Mouse (Mus musculus): ENCODE measurements around the gene Nkapl. TPM values are rescaled to one million over a fixed set of nuclear protein-coding genes. Genes with fewer than 3 reads are reported as not detected.
"Not testable (repeated sequence)": the region's sequence is repeated elsewhere in the genome, so short reads cannot be mapped to it uniquely, and the experiment has no call there.

Gene Nkapl
- polyA plus RNA-seq, 1 experiment = 0.55 TPM

DNA sequence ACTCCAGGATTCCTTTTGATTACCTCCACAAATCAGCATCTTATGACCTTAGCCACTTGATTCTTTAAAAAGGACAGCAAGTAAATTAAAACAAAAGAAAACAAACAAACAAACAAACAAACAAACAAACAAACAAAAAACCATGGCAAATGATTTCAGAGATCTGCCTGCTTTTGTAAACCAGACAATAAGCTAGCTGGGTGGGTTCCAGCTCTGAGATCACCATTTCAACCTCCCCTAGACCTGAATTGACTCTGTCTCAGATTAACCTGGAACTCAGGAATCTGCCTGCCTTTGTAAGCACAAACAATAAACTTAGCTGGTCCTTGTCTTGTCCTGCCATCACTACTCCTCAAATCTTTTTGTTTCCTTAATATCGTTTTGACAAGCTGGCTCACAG is 18.6 kb upstream of the Nkapl start:
- H3K36me3 ChIP-seq (ENCODE audit: control insufficient read depth, insufficient read depth, low read length, poor library complexity, severe bottlenecking) = no peaks in the 10 kb centered on the region

GRCm38 (mm10) chr13:21478759-21479670 is 10.7 kb upstream of the Nkapl start, which contains the start of the genes Zkscan4 and Gm10065:
TSS of gene Zkscan4 (plus strand) at chr13:21478907.
TSS of gene Gm10065 (minus strand) at chr13:21479441.
- H3K27me3 ChIP-seq (ENCODE audit: control insufficient read depth, insufficient read depth, low read length, poor library complexity, severe bottlenecking); H3K4me1 ChIP-seq (ENCODE audit: control insufficient read depth, insufficient read depth, low read length); H3K36me3 ChIP-seq (ENCODE audit: control insufficient read depth, insufficient read depth, low read length, poor library complexity, severe bottlenecking); H3K9me3 ChIP-seq (replicated peaks; ENCODE audit: control insufficient read depth, insufficient read depth, low read length, poor library complexity, severe bottlenecking); H3K27ac ChIP-seq (ENCODE audit: insufficient read depth, low read length): not testable (repeated sequence)
- Histone ChIP-seq H3K4me3 (ENCODE audit: low read depth, low read length) (peak within 1 kb of the TSS; percentile 58), H3K9ac (ENCODE audit: low read depth, poor library complexity, severe bottlenecking) (peak within 1 kb of the TSS; percentile 15; the same call in 1 of the 2 replicates)

More for the DNA sequence above, 18.6 kb upstream of the Nkapl start:
- H3K9me3 ChIP-seq (replicated peaks; ENCODE audit: control insufficient read depth, insufficient read depth, low read length, poor library complexity, severe bottlenecking) = peaks cover 20% of the 10 kb centered on the region
- no peaks in the 10 kb centered on the region for H3K27me3 ChIP-seq (ENCODE audit: control insufficient read depth, insufficient read depth, low read length, poor library complexity, severe bottlenecking)
- no peaks in the 10 kb centered on the region for H3K4me1 ChIP-seq (ENCODE audit: control insufficient read depth, insufficient read depth, low read length)
- no peak overlapping the region for H3K4me3 ChIP-seq (ENCODE audit: low read depth, low read length)
- no peak overlapping the region for H3K9ac ChIP-seq (ENCODE audit: low read depth, poor library complexity, severe bottlenecking)
- TF ChIP-seq EP300 (IDR thresholded peaks at IDR 0.05; ENCODE audit: insufficient read depth, low read depth, low read length) (no peak), POLR2A (IDR thresholded peaks at IDR 0.05; ENCODE audit: insufficient read depth, low read length) (no peak), CTCF (IDR thresholded peaks at IDR 0.05; ENCODE audit: low read depth, low read length) (no peak)
- no peak overlapping the region for H3K27ac ChIP-seq (ENCODE audit: insufficient read depth, low read length)

GRCm38 (mm10) chr13:21472427-21472826 is 4.1 kb upstream of the Nkapl start:
- Histone ChIP-seq H3K9ac (ENCODE audit: low read depth, poor library complexity, severe bottlenecking) (no peak overlapping the region), H3K4me3 (ENCODE audit: low read depth, low read length) (no peak overlapping the region), H3K27ac (ENCODE audit: insufficient read depth, low read length) (no peak overlapping the region), H3K4me1 (ENCODE audit: control insufficient read depth, insufficient read depth, low read length) (no peaks in the 10 kb centered on the region), H3K27me3 (ENCODE audit: control insufficient read depth, insufficient read depth, low read length, poor library complexity, severe bottlenecking) (peaks cover 2% of the 10 kb centered on the region; the same call in 1 of the 2 replicates), H3K9me3 (replicated peaks; ENCODE audit: control insufficient read depth, insufficient read depth, low read length, poor library complexity, severe bottlenecking) (no peaks in the 10 kb centered on the region), H3K36me3 (ENCODE audit: control insufficient read depth, insufficient read depth, low read length, poor library complexity, severe bottlenecking) (no peaks in the 10 kb centered on the region)
- TF ChIP-seq POLR2A (IDR thresholded peaks at IDR 0.05; ENCODE audit: insufficient read depth, low read length) (no peak), EP300 (IDR thresholded peaks at IDR 0.05; ENCODE audit: insufficient read depth, low read depth, low read length) (no peak), CTCF (IDR thresholded peaks at IDR 0.05; ENCODE audit: low read depth, low read length) (no peak)

GRCm38 (mm10) chr13:21469097-21469496 is 788 bp upstream of the Nkapl start:
- H3K4me1 ChIP-seq (ENCODE audit: control insufficient read depth, insufficient read depth, low read length) = no peaks in the 10 kb centered on the region
- H3K27me3 ChIP-seq (ENCODE audit: control insufficient read depth, insufficient read depth, low read length, poor library complexity, severe bottlenecking) = peaks cover 2% of the 10 kb centered on the region; the same call in 1 of the 2 replicates
- no peak for TF ChIP-seq EP300 (IDR thresholded peaks at IDR 0.05; ENCODE audit: insufficient read depth, low read depth, low read length)
- TF ChIP-seq CTCF (IDR thresholded peaks at IDR 0.05; ENCODE audit: low read depth, low read length) = no peak
- no peak for TF ChIP-seq POLR2A (IDR thresholded peaks at IDR 0.05; ENCODE audit: insufficient read depth, low read length)
- H3K9ac ChIP-seq (ENCODE audit: low read depth, poor library complexity, severe bottlenecking) = peak overlapping the region; percentile 41; the same call in 1 of the 2 replicates
- no peak overlapping the region for H3K27ac ChIP-seq (ENCODE audit: insufficient read depth, low read length)
- H3K4me3 ChIP-seq (ENCODE audit: low read depth, low read length) = no peak overlapping the region
- H3K9me3 ChIP-seq (replicated peaks; ENCODE audit: control insufficient read depth, insufficient read depth, low read length, poor library complexity, severe bottlenecking) = no peaks in the 10 kb centered on the region
- no peaks in the 10 kb centered on the region for H3K36me3 ChIP-seq (ENCODE audit: control insufficient read depth, insufficient read depth, low read length, poor library complexity, severe bottlenecking)

DNA sequence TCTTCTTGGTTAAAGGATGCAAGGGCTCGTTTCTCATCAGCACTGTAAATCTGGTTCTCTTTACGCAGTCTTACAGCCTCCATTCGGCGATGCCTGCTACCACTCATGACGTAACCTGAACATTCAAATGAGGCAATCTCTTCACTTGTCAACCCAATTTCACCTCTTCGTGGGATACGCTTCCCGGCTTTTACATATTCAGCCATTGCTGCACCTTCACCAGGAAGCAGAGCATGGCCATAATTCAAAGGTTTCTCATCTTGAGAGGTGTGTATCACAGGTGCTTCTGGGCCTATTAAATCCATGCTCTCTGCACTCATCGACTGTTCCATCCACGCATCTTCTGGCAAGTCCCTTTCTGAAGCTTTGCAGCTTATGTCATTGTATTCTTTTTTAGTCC is 973 bp downstream of the Nkapl start:
- no peaks in the 10 kb centered on the region for H3K36me3 ChIP-seq (ENCODE audit: control insufficient read depth, insufficient read depth, low read length, poor library complexity, severe bottlenecking)
- no peaks in the 10 kb centered on the region for H3K4me1 ChIP-seq (ENCODE audit: control insufficient read depth, insufficient read depth, low read length)
- H3K27ac ChIP-seq (ENCODE audit: insufficient read depth, low read length) = no peak overlapping the region
- no peaks in the 10 kb centered on the region for H3K9me3 ChIP-seq (replicated peaks; ENCODE audit: control insufficient read depth, insufficient read depth, low read length, poor library complexity, severe bottlenecking)
- TF ChIP-seq CTCF (IDR thresholded peaks at IDR 0.05; ENCODE audit: low read depth, low read length) (no peak), EP300 (IDR thresholded peaks at IDR 0.05; ENCODE audit: insufficient read depth, low read depth, low read length) (no peak), POLR2A (IDR thresholded peaks at IDR 0.05; ENCODE audit: insufficient read depth, low read length) (no peak)
- peaks cover 2% of the 10 kb centered on the region; the same call in 1 of the 2 replicates for H3K27me3 ChIP-seq (ENCODE audit: control insufficient read depth, insufficient read depth, low read length, poor library complexity, severe bottlenecking)
- no peak overlapping the region for H3K9ac ChIP-seq (ENCODE audit: low read depth, poor library complexity, severe bottlenecking)
- H3K4me3 ChIP-seq (ENCODE audit: low read depth, low read length) = no peak overlapping the region

- H3K36me3 ChIP-seq (ENCODE audit: control insufficient read depth, insufficient read depth, low read length, poor library complexity, severe bottlenecking); H3K27me3 ChIP-seq (ENCODE audit: control insufficient read depth, insufficient read depth, low read length, poor library complexity, severe bottlenecking); H3K4me3 ChIP-seq (ENCODE audit: low read depth, low read length); H3K4me1 ChIP-seq (ENCODE audit: control insufficient read depth, insufficient read depth, low read length); H3K27ac ChIP-seq (ENCODE audit: insufficient read depth, low read length); H3K9me3 ChIP-seq (replicated peaks; ENCODE audit: control insufficient read depth, insufficient read depth, low read length, poor library complexity, severe bottlenecking); H3K9ac ChIP-seq (ENCODE audit: low read depth, poor library complexity, severe bottlenecking): not testable (repeated sequence)
Observed at GRCm38 (mm10) chr13:21462516-21462915, 5.8 kb downstream of the Nkapl start.
